Mouse (Mus musculus) CD4-positive, CD25-positive, alpha-beta regulatory T cell, adult 2 months (primary cell): Measurements from ENCODE around the gene Cdh3.

ENCODE experiments used
- DNase-seq: peaks from one replicate; pipeline ENCODE4 v3.0.0-alpha.2; 2012; ENCODE audit warnings: low read depth, low spot score

The Cdh3 gene

DNA sequence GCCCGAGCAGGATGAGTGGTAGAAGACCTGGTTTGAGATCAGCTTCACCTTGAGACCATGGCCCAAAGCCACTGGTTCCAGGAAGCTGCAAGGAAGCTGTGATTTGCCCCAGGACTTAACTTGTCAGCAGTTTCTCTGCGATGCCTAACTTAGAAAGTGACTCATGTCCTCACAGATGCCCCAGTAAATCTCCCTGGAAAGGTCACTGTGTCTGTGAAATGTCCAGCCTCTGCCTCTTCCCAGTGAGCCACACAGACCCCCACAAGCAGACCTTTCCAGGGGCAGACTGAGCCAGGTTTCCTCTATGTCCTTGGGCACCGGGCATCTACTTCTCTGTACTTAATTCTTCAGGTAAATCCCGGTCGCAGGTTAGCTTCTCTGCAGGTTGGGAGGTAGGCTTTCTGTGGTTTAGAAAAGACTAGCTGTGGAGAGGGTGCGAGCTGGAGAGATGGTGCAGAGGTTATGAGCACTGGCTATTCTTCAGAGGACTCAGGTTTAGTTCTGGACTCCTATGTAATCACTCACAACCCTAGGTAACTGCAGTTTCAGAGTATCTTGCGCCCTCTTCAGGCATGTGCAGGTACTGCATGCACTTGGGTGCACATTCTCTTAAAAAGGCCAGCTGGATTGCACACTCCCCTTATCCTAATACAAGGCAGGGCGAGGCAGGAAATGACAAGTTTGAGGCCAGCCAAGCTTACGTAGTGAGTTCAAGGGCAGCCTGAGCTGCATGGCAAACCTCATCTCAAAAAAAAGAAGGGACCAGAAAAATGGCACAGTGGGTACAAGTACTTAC is 16.7 kb downstream of the Cdh3 start:
- peak; percentile 21 for DNase-seq

DNA sequence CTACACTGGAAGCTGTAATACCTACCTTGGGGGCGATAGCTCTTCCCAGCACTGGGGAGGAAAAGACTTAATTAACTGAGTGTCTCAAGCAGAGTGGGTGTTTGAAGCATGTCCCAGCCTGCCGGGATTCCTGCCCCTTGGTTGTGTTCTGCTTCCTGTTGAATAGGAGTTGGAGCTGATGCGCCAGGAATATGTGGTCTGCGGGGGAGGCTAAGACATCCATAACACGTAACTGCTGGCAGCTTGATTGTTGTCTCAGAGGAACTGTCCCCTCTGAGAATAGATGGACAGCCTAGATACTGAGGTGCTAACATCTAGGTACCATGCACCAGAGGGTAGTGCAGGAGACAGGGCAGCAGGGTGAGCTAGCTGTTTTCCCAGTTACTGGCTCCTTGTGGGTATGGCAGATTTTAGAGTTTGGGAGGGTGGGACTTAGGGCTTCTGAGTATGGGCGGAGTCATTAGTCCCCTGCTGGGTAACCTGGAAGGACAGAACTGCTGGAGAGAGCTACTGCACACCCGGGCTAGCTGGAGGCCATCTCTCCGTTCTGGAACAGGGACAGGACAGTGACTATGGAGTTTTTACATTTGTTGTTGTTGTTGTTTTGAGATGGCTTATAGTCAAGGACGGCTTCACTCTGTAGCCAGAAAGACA is 18.0 kb downstream of the Cdh3 start:
- no peak for DNase-seq

- no peak for DNase-seq
These were observed 19.3 kb downstream of the Cdh3 start for GRCm38 (mm10) chr8:106529885-106530482.

GRCm38 (mm10) chr8:106530566-106530965 is 19.9 kb downstream of the Cdh3 start:
- DNase-seq: peak; percentile 27

DNA sequence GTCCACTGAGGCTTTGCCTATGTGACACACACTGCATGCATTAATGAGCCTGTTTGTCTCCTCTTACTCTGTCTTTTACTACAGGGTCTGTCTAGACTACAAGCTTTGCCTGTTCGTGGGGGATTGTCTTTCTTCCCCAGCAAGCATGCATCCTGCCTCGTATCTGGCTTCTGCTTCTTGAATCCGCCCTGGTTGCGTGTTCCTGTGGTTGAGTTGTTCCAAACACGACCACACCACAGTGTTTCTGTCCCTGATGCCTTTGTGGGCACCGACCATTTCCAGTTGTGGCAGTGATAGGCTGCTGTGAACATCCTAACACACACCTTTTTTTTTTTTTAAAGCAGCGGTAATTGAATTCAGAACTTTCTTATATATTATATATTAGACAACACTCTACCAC is 23.0 kb downstream of the Cdh3 start:
- no peak for DNase-seq

GRCm38 (mm10) chr8:106534449-106534848 is 23.8 kb downstream of the Cdh3 start:
- peak; percentile 72 for DNase-seq

DNA sequence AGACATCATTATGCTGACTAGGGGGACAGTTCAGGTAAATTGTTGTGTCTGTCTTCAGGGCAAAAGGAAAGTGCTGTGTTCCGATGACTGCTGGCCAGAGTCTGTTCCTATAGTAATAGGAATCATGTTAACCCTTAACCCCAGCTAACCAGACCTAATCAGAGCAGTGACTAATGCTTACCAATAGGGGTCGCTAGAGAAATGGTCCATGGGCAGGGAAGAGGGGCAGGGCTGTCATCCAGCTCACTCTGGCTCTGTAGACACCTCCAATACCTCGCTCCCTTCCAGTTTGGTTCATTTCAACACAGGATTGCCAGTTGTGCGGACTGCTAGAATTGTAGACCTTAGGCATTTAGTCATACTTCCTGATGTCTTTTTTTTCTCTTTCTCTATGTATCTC is 24.8 kb downstream of the Cdh3 start:
- peak; percentile 36 for DNase-seq

DNA sequence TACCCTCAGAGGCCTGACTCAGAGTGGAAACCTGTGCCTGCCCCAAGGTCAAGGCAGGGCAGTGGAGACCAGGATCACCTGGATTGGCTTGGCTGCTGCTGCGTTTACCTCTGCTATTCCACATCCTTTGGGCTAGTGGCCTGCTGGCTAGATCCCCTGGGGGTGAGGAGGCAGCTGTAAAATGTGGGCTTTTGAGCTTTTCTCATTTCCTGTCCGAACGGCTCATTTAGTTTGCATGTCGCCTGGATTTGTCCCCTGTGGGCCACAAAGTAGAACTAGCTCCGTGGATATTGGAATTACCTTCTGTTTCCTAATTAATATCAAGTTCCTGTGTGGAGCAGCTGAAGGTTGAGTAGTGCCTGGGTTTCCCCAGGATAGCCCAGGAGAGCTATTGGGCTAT is 28.5 kb downstream of the Cdh3 start:
- no peak for DNase-seq

DNA sequence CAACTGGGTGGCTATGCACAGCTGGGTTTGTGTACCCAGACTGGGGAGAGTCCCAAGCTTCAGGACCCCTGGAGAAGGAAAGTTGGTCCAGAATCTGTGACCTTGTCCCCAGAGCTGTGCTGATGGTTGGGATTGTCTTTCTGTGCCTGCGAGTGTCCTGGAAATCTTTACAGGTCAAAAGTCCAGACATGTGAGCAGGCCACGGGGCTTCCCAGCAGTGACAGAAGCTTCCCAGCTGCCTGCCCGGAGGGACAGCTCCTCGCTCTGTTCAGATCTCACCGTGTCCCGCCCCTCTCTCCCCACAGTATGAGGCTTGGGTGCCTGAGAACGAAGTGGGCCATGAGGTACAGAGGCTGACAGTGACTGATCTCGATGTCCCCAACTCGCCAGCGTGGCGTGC is 30.3 kb downstream of the Cdh3 start:
- DNase-seq: no peak

- DNase-seq: no peak
These were observed 32.4 kb downstream of the Cdh3 start for GRCm38 (mm10) chr8:106543043-106543442.

GRCm38 (mm10) chr8:106545149-106545548 is 34.5 kb downstream of the Cdh3 start:
- DNase-seq: peak; percentile 49

- no peak for DNase-seq
These were observed 36.1 kb downstream of the Cdh3 start for GRCm38 (mm10) chr8:106546746-106547145.

GRCm38 (mm10) chr8:106548366-106548936 is 37.8 kb downstream of the Cdh3 start:
- no peak for DNase-seq

DNA sequence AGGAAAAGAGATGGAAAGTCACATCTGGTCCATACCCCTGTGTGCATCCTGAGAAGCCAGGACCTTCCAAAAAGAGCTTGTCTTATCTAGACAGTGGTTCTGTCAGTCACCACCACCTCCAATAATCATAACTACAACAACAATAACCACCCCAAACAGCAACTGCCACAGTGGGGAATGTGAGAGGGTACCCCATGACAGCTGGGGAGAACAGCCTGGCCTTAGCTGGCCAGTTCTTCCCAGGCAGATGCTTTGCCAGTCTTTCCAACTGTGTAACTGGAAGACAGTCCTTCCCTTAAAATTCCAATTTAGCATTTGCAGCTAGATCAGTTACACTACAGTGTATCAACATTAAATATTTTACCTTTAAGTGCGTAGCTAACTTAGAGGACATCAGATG is 40.2 kb downstream of the Cdh3 start:
- DNase-seq: no peak

- no peak for DNase-seq
These were observed 43.3 kb downstream of the Cdh3 start for GRCm38 (mm10) chr8:106554011-106554410.

DNA sequence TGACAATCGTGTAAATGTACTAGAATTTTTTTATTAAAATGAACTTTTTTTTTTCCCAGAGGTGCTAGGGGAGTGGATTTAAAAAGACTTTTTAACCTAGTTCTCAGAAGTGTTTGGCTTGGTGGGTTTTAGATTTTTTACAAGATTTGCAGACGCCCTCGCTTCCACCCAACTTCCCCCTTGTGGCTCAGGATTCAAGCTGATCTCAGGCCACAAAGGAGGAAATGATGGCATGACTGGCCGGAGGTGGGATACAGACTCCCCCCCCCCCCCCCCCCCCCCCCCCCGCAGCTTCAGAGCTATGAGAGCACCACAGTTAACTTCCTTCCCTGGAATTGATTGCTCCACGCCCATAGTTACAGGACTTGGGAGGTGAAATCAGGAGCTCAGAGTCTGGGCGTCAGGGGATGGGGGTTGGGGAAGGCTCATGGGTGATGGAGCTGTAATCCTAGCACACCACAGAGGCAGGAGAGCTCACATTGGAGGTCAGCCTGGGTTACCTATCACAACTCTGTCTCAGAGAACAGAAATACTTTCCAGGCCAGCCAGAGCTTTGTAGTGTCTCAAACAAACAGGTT is 45.5 kb downstream of the Cdh3 start:
- no peak for DNase-seq

GRCm38 (mm10) chr8:106559844-106560243 is 49.2 kb downstream of the Cdh3 start:
- no peak for DNase-seq

DNA sequence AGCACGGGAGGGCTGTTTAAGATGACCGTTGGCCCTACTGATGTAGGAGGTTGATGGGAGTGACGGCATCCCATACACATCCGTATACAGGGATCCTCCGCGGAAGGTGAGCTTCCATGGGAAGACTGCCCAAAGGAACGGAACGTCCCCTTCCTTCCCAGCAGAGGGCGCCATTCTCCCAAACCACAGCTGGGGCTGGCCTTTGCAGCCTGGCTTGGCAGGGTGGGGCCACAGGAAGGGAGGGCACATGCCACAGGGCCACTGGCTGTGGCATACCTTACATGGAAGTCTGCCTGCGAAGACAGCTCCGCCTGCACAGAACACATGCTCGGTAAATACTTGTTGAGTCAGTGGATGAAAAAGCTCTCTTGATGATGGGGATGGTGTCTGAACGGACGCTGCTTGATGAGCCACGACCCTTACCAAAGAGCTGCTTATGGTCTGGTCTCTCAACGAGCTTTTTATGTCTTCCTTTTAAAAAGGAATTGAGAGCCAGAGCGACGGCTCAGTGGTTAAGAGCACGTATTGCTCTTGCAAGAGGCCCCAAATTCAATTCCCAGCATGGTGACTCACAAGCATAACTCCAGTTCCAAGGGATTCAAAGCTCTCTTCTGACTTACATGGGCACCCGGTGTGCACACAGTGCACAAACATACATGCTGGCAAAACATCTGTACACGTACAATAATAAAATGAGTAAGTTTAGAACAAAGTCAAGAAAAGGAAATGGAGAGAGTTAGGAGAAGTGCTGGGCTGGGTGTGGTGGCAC is 50.6 kb downstream of the Cdh3 start:
- peak; percentile 86 for DNase-seq

- peak; percentile 24 for DNase-seq
These were observed 53.0 kb downstream of the Cdh3 start for GRCm38 (mm10) chr8:106563691-106564182.

DNA sequence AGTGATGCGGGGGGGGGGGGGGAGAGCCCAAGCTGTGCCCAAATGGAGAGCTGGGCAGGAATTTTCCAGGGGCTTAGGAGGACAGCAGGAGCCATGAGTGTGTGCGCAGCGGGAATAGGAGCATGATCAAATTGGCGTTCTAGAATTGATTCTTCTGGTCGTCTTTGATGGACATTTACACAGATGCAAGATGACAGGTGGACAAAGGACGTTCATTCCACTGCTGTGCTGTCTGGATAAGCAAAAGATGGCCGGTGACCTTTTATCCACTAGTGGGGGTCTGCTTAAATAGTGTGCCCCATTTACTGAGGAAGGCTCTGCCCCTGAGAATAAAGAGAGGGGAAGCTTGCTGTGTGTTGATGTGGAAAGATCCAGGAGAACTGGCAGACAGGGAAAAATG is 58.3 kb downstream of the Cdh3 start:
- DNase-seq: no peak

DNA sequence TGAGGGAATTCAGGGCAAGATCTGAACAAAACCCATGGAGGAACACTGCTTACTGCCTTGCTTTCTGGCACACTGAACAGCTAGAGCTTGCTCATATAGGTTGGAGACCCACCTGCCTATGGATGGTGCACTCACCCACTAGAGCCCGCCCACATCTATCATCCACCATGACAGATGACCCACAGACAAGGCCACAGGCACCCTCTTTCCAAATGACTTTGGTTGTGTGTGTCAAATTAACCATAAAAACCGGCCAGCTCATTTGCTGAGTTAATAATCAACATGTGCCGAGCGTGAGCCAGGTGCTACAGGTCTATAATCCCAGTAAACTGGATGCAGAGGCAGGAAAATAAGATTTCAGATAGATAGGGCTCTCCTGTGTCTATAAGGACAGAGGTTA is 59.7 kb downstream of the Cdh3 start:
- no peak for DNase-seq
